Mouse (Mus musculus) heart, embryonic 16.5 days (tissue): ENCODE measurements around the gene Wdr18. TPM values are rescaled to one million over a fixed set of nuclear protein-coding genes. Genes with fewer than 3 reads are reported as not detected.

Source experiments
- ATAC-seq: fragments of 200-750 bp; cut with Nextera tagmentation; replicated peaks from 2 replicates; pipeline ENCODE4 v1.8.0; 2017; ENCODE audit warnings: moderate number of reproducible peaks; ENCODE audit not compliant: insufficient read depth, low FRiP score; ENCODE audit errors: extremely low read depth
- H3K27ac ChIP-seq: fragments of 300-500 bp; sonication (generic); 2 replicates; pipeline ENCODE4 v1.5.1; 2014; ENCODE audit warnings: mild to moderate bottlenecking, low read length, control low read depth, moderate library complexity
- H3K27me3 ChIP-seq: fragments of 300-500 bp; sonication (generic); 2 replicates; pipeline ENCODE4 v1.6.1; 2014; ENCODE audit warnings: low read length, mixed read lengths; ENCODE audit not compliant: control insufficient read depth, insufficient read depth
- H3K36me3 ChIP-seq: fragments of 300-500 bp; sonication (generic); 2 replicates; pipeline ENCODE4 v1.6.1; 2014; ENCODE audit not compliant: control insufficient read depth, insufficient read depth
- H3K4me1 ChIP-seq: fragments of 300-500 bp; sonication (generic); 2 replicates; pipeline ENCODE4 v1.6.1; 2014; ENCODE audit warnings: low read length, mixed read lengths; ENCODE audit not compliant: control insufficient read depth, insufficient read depth
- H3K4me2 ChIP-seq: fragments of 300-500 bp; sonication (generic); 2 replicates; pipeline ENCODE4 v1.6.1; 2014; ENCODE audit warnings: low read depth, mild to moderate bottlenecking, control low read depth, low read length
- H3K4me3 ChIP-seq: fragments of 300-500 bp; sonication (generic); 2 replicates; pipeline ENCODE4 v1.5.1; 2014; ENCODE audit warnings: mild to moderate bottlenecking, control low read depth, low read length
- H3K9ac ChIP-seq: fragments of 300-500 bp; sonication (generic); 2 replicates; pipeline ENCODE4 v1.6.1; 2014; ENCODE audit warnings: low read length, control low read depth
- H3K9me3 ChIP-seq: fragments of 300-500 bp; sonication (generic); replicated peaks from 2 replicates; pipeline ENCODE4 v1.6.1; 2016; ENCODE audit warnings: low read length; ENCODE audit not compliant: control insufficient read depth
- WGBS: fragments of 180-500 bp; shearing (Covaris S2); extraction: QIAGEN DNeasy Blood & Tissue Kit; methylation state at CpG from one replicate; pipeline ENCODE4 v1.1.7; 2014; 5-methylcytosine and 5-hydroxymethylcytosine counted together
- polyA plus RNA-seq: library from polyadenylated mRNA; unstranded; fragments of >200 nt; fragmentation: Nextera tagmentation; extraction: Ambion mirVana; gene quantifications from 2 replicates; pipeline ENCODE4 v1.2.1, GENCODE M21; 2015

Wdr18 gene
- polyA plus RNA-seq, 1 experiment from 2014 or later = 69.6 TPM

DNA sequence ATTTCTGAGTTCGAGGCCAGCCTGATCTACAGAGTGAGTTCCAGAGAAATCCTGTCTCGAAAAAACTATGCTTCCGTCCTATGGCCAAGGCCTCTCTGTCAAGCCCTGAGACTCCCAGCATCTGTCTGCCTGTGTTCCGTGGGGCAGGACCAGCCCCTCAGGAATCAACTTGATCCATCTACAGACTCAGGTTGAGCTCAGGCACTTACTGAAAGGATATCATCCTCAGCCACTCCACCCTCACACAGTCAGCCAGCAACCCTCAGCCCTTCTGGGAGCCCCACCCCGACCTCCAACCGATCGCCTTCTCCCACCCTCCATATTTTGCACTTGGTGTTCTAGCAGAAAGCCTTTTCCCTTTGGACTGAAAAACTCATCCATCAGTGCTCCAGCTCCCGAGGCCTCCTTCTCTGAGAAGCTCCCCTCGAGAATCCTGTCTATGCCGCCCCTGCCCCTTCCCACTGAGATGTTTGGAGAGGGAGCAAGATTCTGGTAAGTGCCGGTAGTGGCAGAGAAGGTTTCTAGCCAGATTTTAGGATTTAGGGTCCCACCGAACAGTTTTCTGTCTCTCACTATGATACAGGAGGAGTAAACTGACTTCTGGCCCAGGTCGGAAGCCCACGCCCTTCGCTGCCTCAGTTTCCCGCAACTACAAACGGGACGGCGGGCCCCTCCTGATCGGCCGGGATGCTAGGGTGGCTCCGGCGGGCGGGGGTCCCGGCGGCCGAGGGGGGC is 28.0 kb downstream of the Wdr18 start:
- 8% methylated on average over 27 of the region's 27 CpGs for WGBS
- no peak for ATAC-seq

DNA sequence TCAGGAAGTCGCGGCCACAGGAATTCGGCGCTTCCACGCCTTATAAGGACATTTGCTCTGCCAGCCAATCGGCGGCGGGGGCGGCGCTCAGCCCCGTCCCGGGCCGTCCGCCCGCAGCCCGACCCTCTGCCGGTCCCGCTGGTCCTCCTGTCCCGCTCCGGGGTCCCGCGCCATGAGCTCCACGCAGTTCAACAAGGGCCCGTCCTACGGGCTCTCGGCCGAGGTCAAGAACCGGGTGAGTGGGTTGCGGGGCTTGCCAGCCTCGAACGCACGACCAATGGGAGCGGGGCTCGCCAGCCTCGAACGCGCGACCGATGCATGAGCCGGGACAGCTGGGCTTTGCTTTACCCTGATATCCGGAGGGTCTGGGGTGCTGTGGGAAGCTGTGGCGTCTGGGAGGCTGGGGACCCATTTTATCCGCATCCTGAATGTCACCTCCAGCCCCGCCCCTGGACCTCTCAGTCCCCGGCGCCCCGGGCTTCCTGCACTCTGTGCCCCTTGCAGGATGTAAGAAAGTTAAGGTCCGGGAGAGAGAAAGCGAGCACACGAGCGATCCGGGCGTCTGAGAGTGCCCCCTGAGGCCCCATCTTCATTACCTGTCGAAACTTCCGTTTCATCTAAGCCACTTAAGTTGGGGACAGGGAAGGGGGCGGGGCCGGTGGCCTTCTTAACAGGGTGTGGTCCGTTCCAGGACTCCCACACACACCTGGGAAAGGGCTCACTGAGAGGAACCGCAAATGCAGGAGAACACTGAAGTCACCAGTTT is 28.7 kb downstream of the Wdr18 start, which contains the start of gene Cnn2:
TSS of gene Cnn2 (plus strand) at position 79 of the 766 bp plus-strand sequence.
- Histone ChIP-seq H3K9me3 (peaks cover 3% of the 10 kb centered on the region), H3K27me3 (no peaks in the 10 kb centered on the region), H3K4me2 (peak within 1 kb of the TSS; percentile 81), H3K4me1 (peaks cover 35% of the 10 kb centered on the region), H3K36me3 (peaks cover 31% of the 10 kb centered on the region), H3K4me3 (peak within 1 kb of the TSS; percentile 89), H3K9ac (peak within 1 kb of the TSS; percentile 95), H3K27ac (peak within 1 kb of the TSS; percentile 98)
- 0 out of 2 replicates have a peak, but pooled peaks have one; percentile 7 for ATAC-seq
- under 1% methylated on average over 59 of the region's 59 CpGs for whole genome bisulfite sequencing

More for the DNA sequence above, 28.0 kb downstream of the Wdr18 start:
- peak overlapping the region; percentile 95 for H3K9ac ChIP-seq
- peaks cover 23% of the 10 kb centered on the region for H3K36me3 ChIP-seq
- peak overlapping the region; percentile 98 for H3K27ac ChIP-seq
- H3K4me3 ChIP-seq = peak overlapping the region; percentile 89
- H3K4me1 ChIP-seq = peaks cover 41% of the 10 kb centered on the region
- peak overlapping the region; percentile 81 for H3K4me2 ChIP-seq
- no peaks in the 10 kb centered on the region for H3K27me3 ChIP-seq
- peaks cover 3% of the 10 kb centered on the region for H3K9me3 ChIP-seq

DNA sequence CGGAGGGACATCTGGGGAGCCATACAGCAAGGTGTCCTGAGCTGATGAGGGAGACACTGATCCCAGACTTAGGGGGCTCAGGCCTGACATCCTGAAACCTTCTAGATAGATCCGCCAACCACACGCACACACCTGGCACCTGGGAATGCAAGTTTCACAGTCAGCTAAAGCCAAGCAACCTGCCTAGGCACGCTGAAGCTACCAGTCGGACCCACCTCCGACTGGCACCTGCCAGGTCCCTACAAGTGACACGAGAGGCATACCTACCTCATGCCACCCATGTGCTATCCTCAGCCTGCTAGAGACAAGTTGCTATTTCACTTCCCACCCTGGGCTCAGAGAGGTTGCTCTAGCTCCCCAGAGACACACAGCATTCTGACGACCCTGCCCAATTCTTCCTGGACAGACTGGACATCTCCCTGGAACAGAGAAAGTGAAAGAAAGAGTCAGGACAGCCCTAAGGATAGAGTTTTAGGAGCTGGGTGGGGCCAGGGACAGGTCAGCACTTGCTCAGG is 29.4 kb downstream of the Wdr18 start:
- no peak for ATAC-seq
- peaks cover 3% of the 10 kb centered on the region for H3K9me3 ChIP-seq
- H3K27me3 ChIP-seq = no peaks in the 10 kb centered on the region
- H3K36me3 ChIP-seq = peaks cover 31% of the 10 kb centered on the region
- WGBS = 24% methylated on average over 8 of the region's 8 CpGs
- H3K4me2 ChIP-seq = peak overlapping the region; percentile 81
- peak overlapping the region; percentile 95 for H3K9ac ChIP-seq
- peak overlapping the region; percentile 89 for H3K4me3 ChIP-seq
- peak overlapping the region; percentile 98 for H3K27ac ChIP-seq
- H3K4me1 ChIP-seq = peaks cover 38% of the 10 kb centered on the region

- peak overlapping the region; percentile 81 for H3K4me2 ChIP-seq
- peaks cover 3% of the 10 kb centered on the region for H3K9me3 ChIP-seq
- peak overlapping the region; percentile 89 for H3K4me3 ChIP-seq
- no peaks in the 10 kb centered on the region for H3K27me3 ChIP-seq
- peaks cover 39% of the 10 kb centered on the region for H3K4me1 ChIP-seq
- H3K27ac ChIP-seq = peak overlapping the region; percentile 98; the same call in 1 of the 2 replicates
- no peak for ATAC-seq
- peak overlapping the region; percentile 95 for H3K9ac ChIP-seq
- peaks cover 34% of the 10 kb centered on the region for H3K36me3 ChIP-seq
- 10% methylated on average over 15 of the region's 15 CpGs for WGBS
Observed at GRCm38 (mm10) chr10:79989870-79990269, 29.9 kb downstream of the Wdr18 start.

DNA sequence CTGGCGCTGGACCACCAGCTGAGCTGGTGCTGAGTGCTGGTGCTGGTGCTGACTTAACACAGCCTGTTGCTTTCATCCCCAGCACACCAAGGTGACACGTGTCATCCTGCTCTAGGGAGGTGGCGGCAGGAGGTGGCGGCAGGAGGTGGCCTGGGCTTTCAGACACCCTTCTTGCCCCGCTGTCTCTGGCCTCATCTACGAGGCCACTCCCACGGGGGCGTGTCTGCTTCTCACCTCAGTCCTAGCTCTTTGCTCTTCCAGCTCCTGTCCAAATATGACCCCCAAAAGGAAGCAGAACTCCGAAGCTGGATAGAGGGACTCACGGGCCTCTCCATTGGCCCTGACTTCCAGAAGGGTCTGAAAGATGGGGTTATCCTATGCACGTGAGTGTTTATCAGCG is 31.1 kb downstream of the Wdr18 start:
- H3K4me2 ChIP-seq = no peak overlapping the region
- H3K36me3 ChIP-seq = peaks cover 37% of the 10 kb centered on the region
- WGBS = 74% methylated on average over 12 of the region's 12 CpGs

DNA sequence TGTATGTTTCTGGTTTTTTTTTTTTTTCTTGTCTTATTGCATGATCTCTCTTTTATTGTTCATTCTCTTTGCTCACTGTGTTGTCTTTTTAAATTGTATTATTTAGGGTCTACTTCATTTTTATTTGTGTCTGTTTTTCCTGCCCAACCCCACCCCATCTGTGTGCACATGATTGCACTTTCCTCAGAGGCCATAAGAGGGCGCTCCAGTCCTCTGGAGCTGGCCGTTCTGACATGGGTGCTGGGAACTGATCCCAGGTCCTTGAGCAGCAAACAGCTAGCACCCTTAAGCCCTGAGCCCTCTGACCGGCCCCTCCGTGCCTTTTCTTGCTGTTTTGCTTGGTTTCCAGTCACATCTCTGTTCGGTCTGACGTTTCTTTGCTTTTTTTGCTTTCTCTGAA is 31.6 kb downstream of the Wdr18 start:
- Histone ChIP-seq H3K27me3 (no peaks in the 10 kb centered on the region), H3K4me2 (no peak overlapping the region), H3K36me3 (peaks cover 37% of the 10 kb centered on the region), H3K4me1 (peaks cover 32% of the 10 kb centered on the region), H3K9me3 (peaks cover 3% of the 10 kb centered on the region), H3K27ac (no peak overlapping the region), H3K4me3 (no peak overlapping the region), H3K9ac (no peak overlapping the region)
- WGBS = 82% methylated on average over 6 of the region's 6 CpGs
- no peak for ATAC-seq

More for the DNA sequence above, 31.1 kb downstream of the Wdr18 start:
- Histone ChIP-seq H3K9me3 (peaks cover 3% of the 10 kb centered on the region), H3K27me3 (no peaks in the 10 kb centered on the region), H3K9ac (no peak overlapping the region), H3K4me3 (no peak overlapping the region), H3K4me1 (peaks cover 37% of the 10 kb centered on the region), H3K27ac (no peak overlapping the region)
- no peak for ATAC-seq

DNA sequence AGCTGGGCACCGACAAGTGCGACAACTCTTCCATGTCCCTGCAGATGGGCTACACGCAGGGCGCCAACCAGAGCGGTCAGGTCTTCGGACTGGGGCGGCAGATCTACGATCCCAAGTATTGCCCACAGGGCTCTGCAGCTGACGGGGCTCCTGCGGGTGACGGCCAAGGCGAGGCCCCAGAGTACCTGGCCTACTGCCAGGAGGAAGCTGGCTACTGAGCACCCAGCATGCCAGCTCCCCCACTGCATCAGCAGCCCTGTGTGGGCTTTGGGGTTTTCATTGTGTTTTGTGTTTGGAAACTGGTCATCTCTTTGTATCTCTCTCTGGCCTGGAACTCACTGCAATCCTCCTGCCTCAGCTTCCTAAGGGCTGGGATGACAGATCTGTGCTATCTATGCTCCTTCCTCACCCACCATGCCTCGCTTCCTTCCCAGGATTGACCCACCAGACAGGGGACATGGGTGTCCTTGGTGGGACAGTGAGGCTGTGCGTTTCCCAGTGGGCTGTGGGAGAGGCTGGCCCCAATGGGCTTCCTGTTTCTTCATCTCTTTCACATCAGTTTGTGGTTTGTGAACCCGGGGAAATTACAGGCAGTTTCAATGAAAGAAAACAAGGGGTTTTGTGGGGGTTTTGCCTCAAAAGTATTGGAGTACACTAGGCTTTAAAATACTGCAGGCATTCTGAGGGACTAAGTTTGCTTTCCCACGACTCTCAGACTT is 34.6 kb downstream of the Wdr18 start:
- Histone ChIP-seq H3K9me3 (peaks cover 3% of the 10 kb centered on the region), H3K9ac (no peak overlapping the region), H3K27ac (peak overlapping the region; percentile 30; the same call in 1 of the 2 replicates)

DNA sequence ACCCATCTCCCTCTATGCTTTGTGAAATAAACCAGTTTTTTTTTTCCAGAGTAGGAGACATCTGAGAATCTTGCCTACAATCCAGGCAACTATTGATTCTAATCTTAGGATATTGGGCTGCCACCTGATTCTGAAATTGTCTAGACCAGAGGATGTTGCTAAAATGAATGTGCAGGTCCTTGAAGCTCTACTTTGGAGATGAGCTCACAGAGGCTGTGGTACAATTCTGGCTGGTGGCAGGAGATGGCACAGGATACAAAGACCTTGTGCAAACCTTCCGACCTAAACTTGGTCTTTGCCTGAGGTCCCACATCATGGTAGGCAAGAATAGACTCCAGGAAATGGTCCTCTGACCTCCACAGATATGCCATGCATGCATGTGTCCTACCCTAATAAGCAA is 35.7 kb downstream of the Wdr18 start:
- Histone ChIP-seq H3K27ac (peak overlapping the region; percentile 55), H3K27me3 (no peaks in the 10 kb centered on the region), H3K9ac (no peak overlapping the region), H3K4me1 (peaks cover 18% of the 10 kb centered on the region), H3K4me2 (no peak overlapping the region), H3K36me3 (peaks cover 37% of the 10 kb centered on the region), H3K4me3 (no peak overlapping the region), H3K9me3 (peaks cover 3% of the 10 kb centered on the region)
- no peak for ATAC-seq
- WGBS = 67% methylated on average over 1 of the region's 1 CpGs

More for the DNA sequence above, 34.6 kb downstream of the Wdr18 start:
- Histone ChIP-seq H3K4me3 (no peak overlapping the region), H3K4me2 (no peak overlapping the region), H3K27me3 (no peaks in the 10 kb centered on the region), H3K36me3 (peaks cover 37% of the 10 kb centered on the region), H3K4me1 (peaks cover 21% of the 10 kb centered on the region)
- ATAC-seq = no peak
- WGBS = 70% methylated on average over 16 of the region's 16 CpGs
